Mouse (Mus musculus): ENCODE measurements around the gene Slco1a5.
"Not testable (repeated sequence)": the region's sequence is repeated elsewhere in the genome, so short reads cannot be mapped to it uniquely, and the experiment has no call there.

The Slco1a5 gene

GRCm38 (mm10) chr6:142298098-142298497 is 24.7 kb downstream of the Slco1a5 start, which contains the start of gene Iapp:
Iapp (plus strand) TSS chr6:142298423.
- DNase-seq (ENCODE audit: extremely low read depth, low read depth, low spot score) = no peak

- DNase-seq (ENCODE audit: extremely low read depth, low read depth, low spot score) = no peak
These were observed 33.2 kb downstream of the Slco1a5 start for GRCm38 (mm10) chr6:142289413-142290118.

GRCm38 (mm10) chr6:142275721-142276442 is 46.9 kb downstream of the Slco1a5 start:
- DNase-seq (ENCODE audit: extremely low read depth, low read depth, low spot score) = no peak

- DNase-seq (ENCODE audit: extremely low read depth, low read depth, low spot score) = not testable (repeated sequence)
These were observed 72.0 kb downstream of the Slco1a5 start for GRCm38 (mm10) chr6:142250738-142251307.

GRCm38 (mm10) chr6:142245065-142245464 is 77.7 kb downstream of the Slco1a5 start:
- DNase-seq (ENCODE audit: extremely low read depth, low read depth, low spot score) = no peak

- no peak for DNase-seq (ENCODE audit: extremely low read depth, low read depth, low spot score)
These were observed 83.3 kb downstream of the Slco1a5 start for GRCm38 (mm10) chr6:142239468-142239867.

- no peak for DNase-seq (ENCODE audit: extremely low read depth, low read depth, low spot score)
These were observed 102.6 kb downstream of the Slco1a5 start for GRCm38 (mm10) chr6:142220138-142220537.

GRCm38 (mm10) chr6:142211821-142212220 is 111.0 kb downstream of the Slco1a5 start:
- DNase-seq (ENCODE audit: extremely low read depth, low read depth, low spot score) = no peak

- no peak for DNase-seq (ENCODE audit: extremely low read depth, low read depth, low spot score)
These were observed 113.0 kb downstream of the Slco1a5 start for GRCm38 (mm10) chr6:142209749-142210148.

- DNase-seq (ENCODE audit: extremely low read depth, low read depth, low spot score) = no peak
These were observed 114.4 kb downstream of the Slco1a5 start, which contains the start of gene Slco1a6 for GRCm38 (mm10) chr6:142208421-142208820. Slco1a6 (minus strand) TSS chr6:142208521.

GRCm38 (mm10) chr6:142200524-142200923 is 122.3 kb downstream of the Slco1a5 start:
- no peak for DNase-seq (ENCODE audit: extremely low read depth, low read depth, low spot score)

- DNase-seq (ENCODE audit: extremely low read depth, low read depth, low spot score) = no peak
These were observed 128.5 kb downstream of the Slco1a5 start for GRCm38 (mm10) chr6:142194245-142194644.

GRCm38 (mm10) chr6:142191962-142192361 is 130.8 kb downstream of the Slco1a5 start:
- DNase-seq (ENCODE audit: extremely low read depth, low read depth, low spot score) = no peak

- DNase-seq (ENCODE audit: extremely low read depth, low read depth, low spot score) = no peak
These were observed 135.4 kb downstream of the Slco1a5 start for GRCm38 (mm10) chr6:142187426-142187825.

- DNase-seq (ENCODE audit: extremely low read depth, low read depth, low spot score) = no peak
These were observed 136.8 kb downstream of the Slco1a5 start for GRCm38 (mm10) chr6:142185868-142186415.
